17 mouse cellular contexts compared by ENCODE assay signal in the genomic region with DNA sequence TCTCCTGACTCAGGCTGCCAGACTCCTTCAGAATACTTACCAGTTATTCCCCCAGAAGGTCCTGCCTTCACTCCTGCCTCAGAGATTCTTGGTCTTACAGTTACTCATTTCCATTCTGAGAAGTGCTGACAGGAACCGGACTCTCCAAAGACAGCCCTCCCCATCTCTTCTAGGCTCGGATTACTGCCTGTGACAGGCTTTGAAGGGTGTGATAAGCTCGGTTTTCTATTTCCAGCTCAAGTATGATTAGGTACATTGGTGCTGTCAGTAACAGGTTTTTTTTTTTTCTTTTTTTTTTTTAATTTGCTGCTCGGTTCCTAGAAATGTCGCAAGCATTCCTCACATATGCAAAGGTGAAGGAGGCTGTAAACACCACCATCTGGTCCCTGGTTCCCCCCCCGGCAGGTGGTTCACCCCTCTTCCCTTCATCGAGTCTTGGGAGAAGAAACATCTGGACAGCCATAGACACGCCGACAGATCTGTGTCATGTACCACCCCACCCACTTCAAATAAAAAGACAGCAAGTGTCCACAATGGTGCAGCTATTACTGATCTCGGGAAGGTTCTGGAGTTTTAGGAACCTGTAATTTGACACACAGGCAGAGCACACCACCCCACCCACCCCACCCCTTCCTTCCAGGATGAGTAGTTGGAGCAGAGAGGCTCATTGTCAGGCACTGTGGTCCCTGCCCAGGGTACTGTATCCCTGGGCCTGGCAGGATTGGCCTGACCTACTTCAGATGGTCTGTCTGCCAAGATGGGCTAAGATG. TPM values are rescaled to one million over a fixed set of nuclear protein-coding genes. Genes with fewer than 3 reads are reported as not detected.
DNase-seq lines count a peak whose midpoint lies in the region; ATAC-seq and TF ChIP-seq lines count a peak whose summit lies in the region.
"Had no signal": no experiment of that assay in that cellular context is flagged by ENCODE, and none has a peak within 500 bp of the region (broad histone marks: within the 10 kb centered on the region; RNA-seq: fewer than 3 reads in every experiment).

No protein-coding gene starts in this region.

- no peaks in the 10 kb centered on the region for H3K9me3 ChIP-seq in embryonic facial prominence, embryonic 11.5 days (replicated peaks; ENCODE audit: control insufficient read depth, low read length)
- H3K9me3 ChIP-seq in embryonic facial prominence, embryonic 10.5 days, result no peaks in the 10 kb centered on the region
- no peaks in the 10 kb centered on the region for H3K9me3 ChIP-seq in kidney, postnatal 0 days (replicated peaks; ENCODE audit: low read length)
- no peaks in the 10 kb centered on the region for H3K9me3 ChIP-seq in embryonic facial prominence, embryonic 14.5 days (ENCODE audit: control insufficient read depth, low read length)
- H3K9me3 ChIP-seq: lung, embryonic 15.5 days; midbrain, embryonic 10.5 days had no signal

- no peaks in the 10 kb centered on the region for H3K27me3 ChIP-seq in embryonic facial prominence, embryonic 11.5 days (ENCODE audit: control insufficient read depth, insufficient read depth, low read length)
- no peaks in the 10 kb centered on the region for H3K27me3 ChIP-seq in embryonic facial prominence, embryonic 10.5 days (replicated peaks; ENCODE audit: low read depth, poor library complexity, severe bottlenecking)
- H3K27me3 ChIP-seq in kidney, postnatal 0 days (ENCODE audit: insufficient read depth, low read length), result no peaks in the 10 kb centered on the region
- no peaks in the 10 kb centered on the region for H3K27me3 ChIP-seq in embryonic facial prominence, embryonic 14.5 days (replicated peaks; ENCODE audit: control insufficient read depth, insufficient read depth, low read length)
- H3K27me3 ChIP-seq: lung, embryonic 15.5 days had no signal

- no peak; the same call in 1 of the 2 replicates for ATAC-seq in embryonic facial prominence, embryonic 11.5 days (replicated peaks; ENCODE audit: insufficient number of reproducible peaks, low FRiP score, low TSS enrichment, low read depth)
- ATAC-seq in kidney, postnatal 0 days (replicated peaks; ENCODE audit: low FRiP score, low read depth), result no peak
- 0 out of 2 replicates have a peak, but pooled peaks have one; percentile 28 for ATAC-seq in embryonic facial prominence, embryonic 14.5 days (ENCODE audit: low read depth)
- ATAC-seq in megakaryocyte progenitor cell, adult 5-6 weeks (replicated peaks; ENCODE audit: poor library complexity), result no peak

- TF ChIP-seq CTCF in kidney, postnatal 0 days (IDR thresholded peaks at IDR 0.05; ENCODE audit: low read depth), result no peak

- DNase-seq in embryonic facial prominence, embryonic 11.5 days (ENCODE audit: low spot score), result peak; percentile 27
- DNase-seq in embryonic facial prominence, embryonic 10.5 days (ENCODE audit: low spot score), result no peak
- DNase-seq in kidney, postnatal 0 days (ENCODE audit: low spot score), result peak; percentile 60
- DNase-seq in kidney, postnatal 25 days, result no peak
- peak; percentile 68 for DNase-seq in embryonic facial prominence, embryonic 14.5 days (ENCODE audit: low spot score)
- peak; percentile 38 for DNase-seq in heart, postnatal 4 days
- no peak for DNase-seq in adipocyte (ENCODE audit: low spot score)
- DNase-seq: B cell, adult 2 months; cerebellum, adult 11-12 months; kidney, postnatal 14 days had no signal

- no peak overlapping the region for H3K9ac ChIP-seq in embryonic facial prominence, embryonic 11.5 days (replicated peaks; ENCODE audit: low read length)
- H3K9ac ChIP-seq in kidney, postnatal 0 days (ENCODE audit: low read depth, low read length), result no peak overlapping the region
- no peak overlapping the region for H3K9ac ChIP-seq in embryonic facial prominence, embryonic 14.5 days (ENCODE audit: low read depth, low read length)
- H3K9ac ChIP-seq: lung, embryonic 15.5 days had no signal

- H3K4me1 ChIP-seq in embryonic facial prominence, embryonic 11.5 days (ENCODE audit: control insufficient read depth, insufficient read depth, low read length), result no peaks in the 10 kb centered on the region
- H3K4me1 ChIP-seq in embryonic facial prominence, embryonic 10.5 days, result peaks cover 28% of the 10 kb centered on the region
- H3K4me1 ChIP-seq in kidney, postnatal 0 days (replicated peaks; ENCODE audit: insufficient read depth, low read length), result no peaks in the 10 kb centered on the region
- H3K4me1 ChIP-seq in embryonic facial prominence, embryonic 14.5 days (ENCODE audit: control insufficient read depth, insufficient read depth, low read length), result peaks cover 17% of the 10 kb centered on the region

- no peak overlapping the region for H3K4me3 ChIP-seq in embryonic facial prominence, embryonic 11.5 days (ENCODE audit: low read depth, low read length)
- H3K4me3 ChIP-seq in embryonic facial prominence, embryonic 10.5 days, result no peak overlapping the region
- no peak overlapping the region for H3K4me3 ChIP-seq in kidney, postnatal 0 days (replicated peaks; ENCODE audit: low read depth, low read length)
- H3K4me3 ChIP-seq in embryonic facial prominence, embryonic 14.5 days (ENCODE audit: low read depth, low read length), result no peak overlapping the region
- H3K4me3 ChIP-seq: erythroblast, embryonic 14.5 days; lung, embryonic 15.5 days; midbrain, embryonic 10.5 days had no signal

- no peak overlapping the region for H3K4me2 ChIP-seq in embryonic facial prominence, embryonic 11.5 days (ENCODE audit: low read depth, low read length)
- H3K4me2 ChIP-seq in kidney, postnatal 0 days (ENCODE audit: low read length), result no peak overlapping the region
- H3K4me2 ChIP-seq in embryonic facial prominence, embryonic 14.5 days (ENCODE audit: low read depth, low read length), result no peak overlapping the region
- H3K4me2 ChIP-seq: lung, embryonic 15.5 days had no signal

- 43% methylated on average over 10 of the region's 10 CpGs for WGBS in embryonic facial prominence, embryonic 11.5 days
- 52% methylated on average over 10 of the region's 10 CpGs for WGBS in embryonic facial prominence, embryonic 10.5 days
- 20% methylated on average over 10 of the region's 10 CpGs for WGBS in kidney, postnatal 0 days
- 16% methylated on average over 10 of the region's 10 CpGs for WGBS in embryonic facial prominence, embryonic 14.5 days

- H3K27ac ChIP-seq in embryonic facial prominence, embryonic 11.5 days (replicated peaks; ENCODE audit: low read depth, low read length), result no peak overlapping the region
- H3K27ac ChIP-seq in embryonic facial prominence, embryonic 10.5 days (replicated peaks), result no peak overlapping the region
- H3K27ac ChIP-seq in kidney, postnatal 0 days, result no peak overlapping the region
- no peak overlapping the region for H3K27ac ChIP-seq in embryonic facial prominence, embryonic 14.5 days (replicated peaks; ENCODE audit: low read depth, low read length)
- H3K27ac ChIP-seq: lung, embryonic 15.5 days; midbrain, embryonic 10.5 days had no signal

- no peaks in the 10 kb centered on the region for H3K36me3 ChIP-seq in embryonic facial prominence, embryonic 11.5 days (replicated peaks; ENCODE audit: control insufficient read depth, insufficient read depth, low read depth, low read length)
- H3K36me3 ChIP-seq in embryonic facial prominence, embryonic 10.5 days (replicated peaks), result no peaks in the 10 kb centered on the region
- H3K36me3 ChIP-seq in kidney, postnatal 0 days (ENCODE audit: insufficient read depth, low read length), result no peaks in the 10 kb centered on the region
- H3K36me3 ChIP-seq in embryonic facial prominence, embryonic 14.5 days (ENCODE audit: control insufficient read depth, insufficient read depth, low read length), result no peaks in the 10 kb centered on the region
- H3K36me3 ChIP-seq: lung, embryonic 15.5 days; midbrain, embryonic 10.5 days had no signal

RNA-seq across cellular contexts. Expression of gene C2cd4a, which starts 14.0 kb away (rescaled TPM):
- not detected in 2 replicates for polyA plus RNA-seq in embryonic facial prominence, embryonic 11.5 days (2014; fragmentation: Nextera tagmentation; extraction: Ambion mirVana)
- not detected in 2 replicates for polyA plus RNA-seq in embryonic facial prominence, embryonic 10.5 days (2016; fragmentation: Nextera tagmentation; extraction: Ambion mirVana)
- 0.32 and 0.61 TPM in 2 replicates for polyA plus RNA-seq in kidney, postnatal 0 days (2015; fragmentation: Nextera tagmentation; extraction: Ambion mirVana)
- 0.28 and 0.34 TPM in 2 replicates for polyA plus RNA-seq in embryonic facial prominence, embryonic 14.5 days (2014; fragmentation: Nextera tagmentation; extraction: Ambion mirVana)
- not detected for total RNA-seq in heart, postnatal 4 days (2021)
- not detected in 2 replicates for total RNA-seq in megakaryocyte progenitor cell, adult 5-6 weeks (2015)
- not detected in 2 replicates for total RNA-seq in megakaryocyte progenitor cell, adult 5-6 weeks (2017)
- total RNA-seq: ES-E14; granulocyte monocyte progenitor cell, adult 5-6 weeks; liver, adult 2 months had no signal
- polyA plus RNA-seq: midbrain, embryonic 10.5 days had no signal

RNA-seq across cellular contexts. Expression of gene Vps13c, which starts 22.1 kb away (rescaled TPM):
- polyA plus RNA-seq in embryonic facial prominence, embryonic 11.5 days (2014; fragmentation: Nextera tagmentation; extraction: Ambion mirVana), result 4.9 and 5.2 TPM in 2 replicates
- 3.5 and 4.0 TPM in 2 replicates for polyA plus RNA-seq in embryonic facial prominence, embryonic 10.5 days (2016; fragmentation: Nextera tagmentation; extraction: Ambion mirVana)
- 3.6 and 3.7 TPM in 2 replicates for polyA plus RNA-seq in kidney, postnatal 0 days (2015; fragmentation: Nextera tagmentation; extraction: Ambion mirVana)
- 5.2 and 6.0 TPM in 2 replicates for polyA plus RNA-seq in embryonic facial prominence, embryonic 14.5 days (2014; fragmentation: Nextera tagmentation; extraction: Ambion mirVana)
- 10 to 100 TPM; 28.9 to 30.7 TPM for total RNA-seq in heart, postnatal 4 days (2021)
- total RNA-seq in megakaryocyte progenitor cell, adult 5-6 weeks (2015), result 43.9 and 46.1 TPM in 2 replicates
- 44.8 and 54.9 TPM in 2 replicates for total RNA-seq in megakaryocyte progenitor cell, adult 5-6 weeks (2017)

RNA-seq across cellular contexts. Expression of gene C2cd4b, which starts 58.8 kb away (rescaled TPM):
- polyA plus RNA-seq in embryonic facial prominence, embryonic 11.5 days (2014; fragmentation: Nextera tagmentation; extraction: Ambion mirVana), result not detected in 2 replicates
- polyA plus RNA-seq in embryonic facial prominence, embryonic 10.5 days (2016; fragmentation: Nextera tagmentation; extraction: Ambion mirVana), result 0.14 and 0.19 TPM in 2 replicates
- 0.32 and 0.54 TPM in 2 replicates for polyA plus RNA-seq in kidney, postnatal 0 days (2015; fragmentation: Nextera tagmentation; extraction: Ambion mirVana)
- 0.38 and 1.0 TPM in 2 replicates for polyA plus RNA-seq in embryonic facial prominence, embryonic 14.5 days (2014; fragmentation: Nextera tagmentation; extraction: Ambion mirVana)
- 1 to 10 TPM in 1 of 2 experiments, under 1 TPM in 1; 0.92 to 1.4 TPM for total RNA-seq in heart, postnatal 4 days (2021)
- not detected in 2 replicates for total RNA-seq in megakaryocyte progenitor cell, adult 5-6 weeks (2015)
- total RNA-seq in megakaryocyte progenitor cell, adult 5-6 weeks (2017), result not detected in 2 replicates
- total RNA-seq: granulocyte monocyte progenitor cell, adult 5-6 weeks; liver, adult 2 months had no signal
- polyA plus RNA-seq: erythroblast, embryonic 14.5 days; liver, adult 2 months; midbrain, embryonic 10.5 days had no signal

Comparison
In these comparisons a context has a peak if more than half of its experiments do, and no peak if none do; other contexts are left out.
1. DNase-seq: peak in embryonic facial prominence, embryonic 11.5 days (single experiment), kidney, postnatal 0 days (single experiment), embryonic facial prominence, embryonic 14.5 days (single experiment) and heart, postnatal 4 days (single experiment); none in embryonic facial prominence, embryonic 10.5 days (single experiment), kidney, postnatal 25 days (0 of 2) and adipocyte (single experiment).